In genomic region chr4:117765416-117765815, GRCm38 (mm10) we compare ENCODE assay signal across 35 mouse cellular contexts. TPM values are rescaled to one million over a fixed set of nuclear protein-coding genes. Genes with fewer than 3 reads are reported as not detected.
DNase-seq lines count a peak whose midpoint lies in the region; ATAC-seq and TF ChIP-seq lines count a peak whose summit lies in the region.
"Had no signal": no experiment of that assay in that cellular context is flagged by ENCODE, and none has a peak within 500 bp of the region (broad histone marks: within the 10 kb centered on the region; RNA-seq: fewer than 3 reads in every experiment).

Gene Klf17, minus strand, starts transcription at chr4:117765648.

- 81% methylated on average over 11 of the region's 12 CpGs for WGBS in heart, adult 2 months
- WGBS in stomach, embryonic 14.5 days: 69% methylated on average over 11 of the region's 12 CpGs

- 0 out of 2 replicates have a peak, but pooled peaks have one; percentile 18 for ATAC-seq in stomach, embryonic 14.5 days (ENCODE audit: insufficient number of reproducible peaks, insufficient read depth, low FRiP score, low read depth)
- ATAC-seq: activated CD4-positive, CD25-positive, alpha-beta regulatory T cell, adult 4 months; forebrain, embryonic 14.5 days; hindbrain, postnatal 0 days; inflammation-experienced regulatory T-cells, adult 6 months; intestine, embryonic 16.5 days had no signal

- intact Hi-C loops in heart, adult 2 months (cut with DNase I): no loop called here

- no peak within 1 kb of the TSS for H3K27ac ChIP-seq in heart, adult 2 months
- H3K27ac ChIP-seq in ES-Bruce4 (ENCODE audit: insufficient read depth, low read length): no peak within 1 kb of the TSS
- no peak within 1 kb of the TSS for H3K27ac ChIP-seq in stomach, embryonic 14.5 days (ENCODE audit: low read length)
- H3K27ac ChIP-seq: embryonic facial prominence, embryonic 12.5 days; embryonic facial prominence, embryonic 15.5 days; heart, embryonic 15.5 days; hindbrain, embryonic 14.5 days; hindbrain, postnatal 0 days had no signal

- TF ChIP-seq POLR2A in heart, adult 2 months (IDR thresholded peaks at IDR 0.05; ENCODE audit: insufficient read depth, low read depth, low read length): no peak
- TF ChIP-seq POLR2A in ES-Bruce4 (IDR thresholded peaks at IDR 0.05; ENCODE audit: insufficient read depth, low read length): no peak

- H3K9ac ChIP-seq in heart, adult 2 months (ENCODE audit: low read depth, low read length): no peak within 1 kb of the TSS
- no peak within 1 kb of the TSS for H3K9ac ChIP-seq in ES-Bruce4 (ENCODE audit: low read depth, poor library complexity, severe bottlenecking)
- no peak within 1 kb of the TSS for H3K9ac ChIP-seq in stomach, embryonic 14.5 days (replicated peaks; ENCODE audit: low read depth, low read length)
- H3K9ac ChIP-seq: embryonic facial prominence, embryonic 12.5 days; embryonic facial prominence, embryonic 15.5 days; heart, embryonic 12.5 days; heart, embryonic 15.5 days; hindbrain, embryonic 14.5 days had no signal

- TF ChIP-seq CTCF in heart, adult 2 months (IDR thresholded peaks at IDR 0.05): no peak
- no peak for TF ChIP-seq CTCF in ES-Bruce4 (IDR thresholded peaks at IDR 0.05; ENCODE audit: low read depth, low read length)

- no peak within 1 kb of the TSS for H3K4me3 ChIP-seq in heart, adult 2 months
- peak within 1 kb of the TSS; percentile 19; the same call in 1 of the 2 replicates for H3K4me3 ChIP-seq in ES-Bruce4 (ENCODE audit: low read depth, low read length)
- H3K4me3 ChIP-seq in stomach, embryonic 14.5 days (ENCODE audit: low read depth, low read length): no peak within 1 kb of the TSS
- H3K4me3 ChIP-seq: embryonic facial prominence, embryonic 12.5 days; embryonic facial prominence, embryonic 15.5 days; heart, embryonic 12.5 days; heart, embryonic 15.5 days had no signal

- H3K9me3 ChIP-seq in ES-Bruce4 (replicated peaks; ENCODE audit: control insufficient read depth, insufficient read depth, low read length, poor library complexity, severe bottlenecking): no peaks in the 10 kb centered on the region
- no peaks in the 10 kb centered on the region for H3K9me3 ChIP-seq in stomach, embryonic 14.5 days (ENCODE audit: control insufficient read depth, low read depth, low read length)
- H3K9me3 ChIP-seq: embryonic facial prominence, embryonic 12.5 days; embryonic facial prominence, embryonic 15.5 days; heart, embryonic 12.5 days; heart, embryonic 15.5 days had no signal

- no peaks in the 10 kb centered on the region for H3K4me1 ChIP-seq in heart, adult 2 months (ENCODE audit: control insufficient read depth, insufficient read depth, low read length)
- no peaks in the 10 kb centered on the region for H3K4me1 ChIP-seq in ES-Bruce4 (ENCODE audit: control insufficient read depth, insufficient read depth, low read length)
- no peaks in the 10 kb centered on the region for H3K4me1 ChIP-seq in stomach, embryonic 14.5 days (ENCODE audit: control insufficient read depth, insufficient read depth, low read length)
- H3K4me1 ChIP-seq: embryonic facial prominence, embryonic 12.5 days; embryonic facial prominence, embryonic 15.5 days; heart, embryonic 12.5 days; heart, embryonic 15.5 days had no signal

- TF ChIP-seq EP300 in heart, adult 2 months (IDR thresholded peaks at IDR 0.05; ENCODE audit: insufficient read depth, low read depth, low read length): no peak
- no peak for TF ChIP-seq EP300 in ES-Bruce4 (IDR thresholded peaks at IDR 0.05; ENCODE audit: insufficient read depth, low read depth, low read length)

- H3K36me3 ChIP-seq in heart, adult 2 months (ENCODE audit: control insufficient read depth, insufficient read depth, low read length): no peaks in the 10 kb centered on the region
- H3K36me3 ChIP-seq in ES-Bruce4 (ENCODE audit: control insufficient read depth, insufficient read depth, low read length, poor library complexity, severe bottlenecking): no peaks in the 10 kb centered on the region
- H3K36me3 ChIP-seq in stomach, embryonic 14.5 days (ENCODE audit: control insufficient read depth, insufficient read depth, low read length): no peaks in the 10 kb centered on the region
- H3K36me3 ChIP-seq: embryonic facial prominence, embryonic 12.5 days; embryonic facial prominence, embryonic 15.5 days; heart, embryonic 12.5 days; heart, embryonic 15.5 days had no signal

- no peaks in the 10 kb centered on the region for H3K79me2 ChIP-seq in heart, adult 2 months (replicated peaks; ENCODE audit: control insufficient read depth, insufficient read depth, low read length)

- no peaks in the 10 kb centered on the region for H3K27me3 ChIP-seq in heart, adult 2 months (ENCODE audit: control insufficient read depth, insufficient read depth, low read length)
- no peaks in the 10 kb centered on the region for H3K27me3 ChIP-seq in ES-Bruce4 (ENCODE audit: control insufficient read depth, insufficient read depth, low read length, poor library complexity, severe bottlenecking)
- no peaks in the 10 kb centered on the region for H3K27me3 ChIP-seq in stomach, embryonic 14.5 days (ENCODE audit: control insufficient read depth, insufficient read depth, low read length)
- H3K27me3 ChIP-seq: embryonic facial prominence, embryonic 12.5 days; embryonic facial prominence, embryonic 15.5 days; heart, embryonic 12.5 days; heart, embryonic 15.5 days had no signal

- H3K4me2 ChIP-seq in stomach, embryonic 14.5 days (replicated peaks; ENCODE audit: low read depth, low read length): no peak within 1 kb of the TSS
- H3K4me2 ChIP-seq: embryonic facial prominence, embryonic 12.5 days; embryonic facial prominence, embryonic 15.5 days; heart, embryonic 12.5 days; heart, embryonic 15.5 days; hindbrain, embryonic 14.5 days had no signal

- peak; percentile 22 for DNase-seq in heart, adult 11 months
- DNase-seq in heart, adult 2 months: no peak
- peak; percentile 64 for DNase-seq in R1 (ENCODE audit: low read depth, low spot score)
- DNase-seq in layer of hippocampus, postnatal 10 days (ENCODE audit: low spot score in 2 of 2): no peak
- no peak for DNase-seq in layer of hippocampus, postnatal 14 days (ENCODE audit: low spot score in 2 of 2)
- DNase-seq: adrenal gland, adult 8-10 months; adrenal gland, postnatal 25 days; B cell, adult 2 months; cerebellum, adult 11-12 months; cerebellum, adult 8-10 months; cerebellum, postnatal 10 days; cerebellum, postnatal 36 days; embryo, embryonic 11 days; gastrocnemius, postnatal 25 days; heart, postnatal 10 days; heart, postnatal 4 days had no signal

RNA-seq across cellular contexts. Expression of gene Klf17, which starts in this region (rescaled TPM):
- total RNA-seq in heart, adult 2 months (2021): not detected
- not detected in 2 replicates for polyA plus RNA-seq in heart, adult 2 months (2012; rRNA removed)
- polyA plus RNA-seq in ES-Bruce4 (2011; ENCODE audit: insufficient read depth, insufficient read length, low read depth, missing spikeins): 0.48 TPM in 1 of 2 replicates, not detected in the other
- 0.14 TPM in 1 of 2 replicates, not detected in the other for polyA plus RNA-seq in stomach, embryonic 14.5 days (2014; fragmentation: Nextera tagmentation; extraction: Ambion mirVana)
- not detected for total RNA-seq in layer of hippocampus, postnatal 10 days (2021)
- not detected for total RNA-seq in layer of hippocampus, postnatal 14 days (2021)
- total RNA-seq: adrenal gland, adult 8-10 months; adrenal gland, postnatal 25 days; CH12.LX; gastrocnemius, adult 8-10 months; gastrocnemius, postnatal 25 days; heart, adult 8-10 months; heart, postnatal 10 days; heart, postnatal 4 days; hindbrain, postnatal 0 days had no signal
- polyA plus RNA-seq: activated CD4-positive, CD25-positive, alpha-beta regulatory T cell, adult 4 months; cortical plate, adult 2 months; embryonic facial prominence, embryonic 12.5 days; embryonic facial prominence, embryonic 15.5 days; forebrain, embryonic 11.5 days; forebrain, embryonic 14.5 days; gonadal fat pad, adult 2 months; heart, embryonic 12.5 days; heart, embryonic 15.5 days; hindbrain, embryonic 11.5 days; hindbrain, embryonic 14.5 days; hindbrain, postnatal 0 days; intestine, embryonic 16.5 days had no signal

Comparison
In these comparisons a context has a peak if more than half of its experiments do, and no peak if none do; other contexts are left out.
1. DNase-seq: peak in heart, adult 11 months (single experiment) and R1 (single experiment); none in heart, adult 2 months (0 of 2), layer of hippocampus, postnatal 10 days (0 of 2) and layer of hippocampus, postnatal 14 days (0 of 2).
2. Peak in ATAC-seq in stomach, embryonic 14.5 days; RNA of the gene not detected or under 1 TPM.